Mouse (Mus musculus) left cerebral cortex, adult 2 months (tissue): ENCODE data around the gene Carnmt1. TPM values are rescaled to one million over a fixed set of nuclear protein-coding genes. Genes with fewer than 3 reads are reported as not detected.

Experiments used
- DNase-seq, 2 experiments: peaks; one replicate each; pipeline ENCODE4 v3.0.0; 2021 to 2022; ENCODE audit warnings: low spot score in 2 of 2, mixed read lengths in 1 of 2; ENCODE audit errors: extremely low spot score in 1 of 2
- H3K27ac ChIP-seq: fragments of 200-600 bp; 2 replicates; pipeline ENCODE4 v1.8.1; 2022
- H3K4me3 ChIP-seq: fragments of 200-600 bp; 2 replicates; pipeline ENCODE4 v1.8.1; 2022
- CTCF ChIP-seq: fragments of 200-600 bp; IDR thresholded peaks from 2 replicates; pipeline ENCODE4 v1.8.1; 2022; ENCODE audit warnings: antibody characterized with exemption, mild to moderate bottlenecking, moderate library complexity
- intact Hi-C: fragments of 180-260 bp; cut with DNase I; formaldehyde crosslinking; loops from one replicate; pipeline ENCODE4 v1.15.1; 2025
- total RNA-seq, 2 experiments: library from RNA; stranded (reverse); gene quantifications; 2 replicates each; pipeline ENCODE4 v1.2.3; 2021

Carnmt1 gene
- total RNA-seq, 2 experiments from 2014 or later, result 12.6 to 12.9 TPM

- DNase-seq, result no peak
- H3K4me3 ChIP-seq, result no peak overlapping the region
- no peak for TF ChIP-seq CTCF
- intact Hi-C loops, result no loop called here
- no peak overlapping the region for H3K27ac ChIP-seq
Observed at GRCm38 (mm10) chr19:18641001-18641400, 29.6 kb upstream of the Carnmt1 start.

GRCm38 (mm10) chr19:18643411-18643810, 27.2 kb upstream of the Carnmt1 start:
- no peak overlapping the region for H3K4me3 ChIP-seq
- no peak overlapping the region for H3K27ac ChIP-seq
- DNase-seq, result no peak
- intact Hi-C loops, result no loop called here
- no peak for TF ChIP-seq CTCF

- TF ChIP-seq CTCF, result no peak
- intact Hi-C loops, result no loop called here
Observed at GRCm38 (mm10) chr19:18644084-18644483, 26.5 kb upstream of the Carnmt1 start.

GRCm38 (mm10) chr19:18646397-18646796, 24.2 kb upstream of the Carnmt1 start:
- intact Hi-C loops, result no loop called here
- Histone ChIP-seq H3K27ac (no peak overlapping the region), H3K4me3 (no peak overlapping the region)
- no peak for TF ChIP-seq CTCF
- DNase-seq, result no peak

More at GRCm38 (mm10) chr19:18644084-18644483, 26.5 kb upstream of the Carnmt1 start:
- no peak overlapping the region for H3K27ac ChIP-seq
- DNase-seq, result no peak
- no peak overlapping the region for H3K4me3 ChIP-seq

- Histone ChIP-seq H3K27ac (no peak overlapping the region), H3K4me3 (no peak overlapping the region)
- intact Hi-C loops, result no loop called here
- no peak for TF ChIP-seq CTCF
- no peak for DNase-seq
Observed at GRCm38 (mm10) chr19:18646853-18647420, 23.6 kb upstream of the Carnmt1 start.

- intact Hi-C loops, result no loop called here
- no peak for DNase-seq
- no peak for TF ChIP-seq CTCF
- Histone ChIP-seq H3K27ac (no peak overlapping the region), H3K4me3 (no peak overlapping the region)
Observed at GRCm38 (mm10) chr19:18647775-18648557, 22.6 kb upstream of the Carnmt1 start.

- intact Hi-C loops, result no loop called here
- Histone ChIP-seq H3K4me3 (no peak overlapping the region), H3K27ac (no peak overlapping the region)
- no peak for DNase-seq
- TF ChIP-seq CTCF, result no peak
Observed at GRCm38 (mm10) chr19:18648558-18648945, 22.0 kb upstream of the Carnmt1 start.

GRCm38 (mm10) chr19:18649955-18650354, 20.6 kb upstream of the Carnmt1 start:
- no peak overlapping the region for H3K4me3 ChIP-seq
- no peak for DNase-seq
- TF ChIP-seq CTCF, result no peak
- intact Hi-C loops, result no loop called here
- H3K27ac ChIP-seq, result no peak overlapping the region

GRCm38 (mm10) chr19:18650473-18650872, 20.1 kb upstream of the Carnmt1 start:
- intact Hi-C loops, result no loop called here
- no peak overlapping the region for H3K27ac ChIP-seq
- no peak for TF ChIP-seq CTCF
- H3K4me3 ChIP-seq, result no peak overlapping the region
- DNase-seq, result no peak

GRCm38 (mm10) chr19:18652592-18652991, 18.0 kb upstream of the Carnmt1 start:
- Histone ChIP-seq H3K27ac (no peak overlapping the region), H3K4me3 (no peak overlapping the region)
- DNase-seq, result no peak
- intact Hi-C loops, result no loop called here
- TF ChIP-seq CTCF, result no peak

GRCm38 (mm10) chr19:18653058-18653457, 17.5 kb upstream of the Carnmt1 start:
- Histone ChIP-seq H3K4me3 (no peak overlapping the region), H3K27ac (no peak overlapping the region)
- intact Hi-C loops, result no loop called here
- TF ChIP-seq CTCF, result no peak
- no peak for DNase-seq

GRCm38 (mm10) chr19:18654330-18654729, 16.2 kb upstream of the Carnmt1 start:
- TF ChIP-seq CTCF, result no peak
- no peak overlapping the region for H3K27ac ChIP-seq
- no peak overlapping the region for H3K4me3 ChIP-seq
- no peak for DNase-seq
- intact Hi-C loops, result no loop called here

GRCm38 (mm10) chr19:18654984-18655383, 15.6 kb upstream of the Carnmt1 start:
- Histone ChIP-seq H3K27ac (no peak overlapping the region), H3K4me3 (no peak overlapping the region)
- TF ChIP-seq CTCF, result no peak
- no peak for DNase-seq
- intact Hi-C loops, result no loop called here
